Mouse (Mus musculus): ENCODE data around the gene Rfng. TPM values are rescaled to one million over a fixed set of nuclear protein-coding genes. Genes with fewer than 3 reads are reported as not detected.
"Not testable (repeated sequence)": the region's sequence is repeated elsewhere in the genome, so short reads cannot be mapped to it uniquely, and the experiment has no call there.

The Rfng gene
- polyA plus RNA-seq, 1 experiment from 2014 or later = 39.9 TPM

DNA sequence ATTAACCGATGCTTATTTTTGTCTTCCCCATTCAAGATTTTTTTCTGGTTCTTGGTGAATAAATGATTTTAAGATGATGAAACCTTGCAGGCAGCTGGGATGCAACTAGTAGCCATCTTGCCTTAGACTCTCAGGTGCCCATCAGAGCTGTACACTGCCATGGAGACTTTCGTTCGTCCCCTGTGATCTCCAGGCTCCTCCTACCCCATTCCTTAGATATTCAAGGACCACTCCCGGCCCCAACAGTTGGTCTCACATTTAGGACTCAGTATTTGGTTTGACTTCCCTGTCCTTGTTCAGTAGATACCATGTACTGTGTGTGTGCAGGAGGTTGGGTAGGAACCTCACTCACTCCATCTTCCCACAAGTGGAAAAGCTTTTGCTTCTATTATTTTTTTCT is 20.8 kb upstream of the Rfng start:
- Histone ChIP-seq H3K36me3 (peaks cover 51% of the 10 kb centered on the region), H3K27ac (no peak overlapping the region), H3K4me2 (no peak overlapping the region), H3K9me3 (replicated peaks) (no peaks in the 10 kb centered on the region), H3K9ac (no peak overlapping the region), H3K4me1 (peaks cover 9% of the 10 kb centered on the region), H3K4me3 (replicated peaks) (no peak overlapping the region), H3K27me3 (no peaks in the 10 kb centered on the region)
- ATAC-seq (replicated peaks; ENCODE audit: low FRiP score) = no peak
- 80% methylated on average over 4 of the region's 4 CpGs for WGBS

DNA sequence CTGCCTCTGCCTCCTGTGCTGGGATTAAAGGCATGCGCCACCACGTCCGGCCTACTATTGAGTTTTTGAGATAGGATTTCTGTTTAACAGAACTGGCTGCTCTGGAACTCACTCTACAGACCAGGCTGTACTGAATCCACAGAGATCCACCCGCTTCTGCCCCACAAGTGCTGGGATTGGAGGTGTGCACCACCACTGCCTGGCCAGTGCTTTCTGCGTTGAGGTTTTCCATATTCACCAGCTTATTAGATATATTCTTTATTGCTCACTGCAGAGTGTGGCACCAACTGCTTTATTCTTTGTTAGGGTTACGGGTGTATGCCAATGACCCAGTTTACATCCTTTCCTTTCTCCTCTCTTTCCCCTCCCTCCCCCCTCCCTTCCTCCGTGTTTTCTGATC is 20.3 kb upstream of the Rfng start:
- no peaks in the 10 kb centered on the region for H3K27me3 ChIP-seq
- peaks cover 46% of the 10 kb centered on the region for H3K36me3 ChIP-seq
- H3K9ac ChIP-seq = no peak overlapping the region
- H3K4me1 ChIP-seq = peaks cover 10% of the 10 kb centered on the region
- no peak overlapping the region for H3K27ac ChIP-seq
- 77% methylated on average over 7 of the region's 7 CpGs for WGBS
- no peak overlapping the region for H3K4me2 ChIP-seq
- ATAC-seq (replicated peaks; ENCODE audit: low FRiP score) = no peak
- no peaks in the 10 kb centered on the region for H3K9me3 ChIP-seq (replicated peaks)
- no peak overlapping the region for H3K4me3 ChIP-seq (replicated peaks)

DNA sequence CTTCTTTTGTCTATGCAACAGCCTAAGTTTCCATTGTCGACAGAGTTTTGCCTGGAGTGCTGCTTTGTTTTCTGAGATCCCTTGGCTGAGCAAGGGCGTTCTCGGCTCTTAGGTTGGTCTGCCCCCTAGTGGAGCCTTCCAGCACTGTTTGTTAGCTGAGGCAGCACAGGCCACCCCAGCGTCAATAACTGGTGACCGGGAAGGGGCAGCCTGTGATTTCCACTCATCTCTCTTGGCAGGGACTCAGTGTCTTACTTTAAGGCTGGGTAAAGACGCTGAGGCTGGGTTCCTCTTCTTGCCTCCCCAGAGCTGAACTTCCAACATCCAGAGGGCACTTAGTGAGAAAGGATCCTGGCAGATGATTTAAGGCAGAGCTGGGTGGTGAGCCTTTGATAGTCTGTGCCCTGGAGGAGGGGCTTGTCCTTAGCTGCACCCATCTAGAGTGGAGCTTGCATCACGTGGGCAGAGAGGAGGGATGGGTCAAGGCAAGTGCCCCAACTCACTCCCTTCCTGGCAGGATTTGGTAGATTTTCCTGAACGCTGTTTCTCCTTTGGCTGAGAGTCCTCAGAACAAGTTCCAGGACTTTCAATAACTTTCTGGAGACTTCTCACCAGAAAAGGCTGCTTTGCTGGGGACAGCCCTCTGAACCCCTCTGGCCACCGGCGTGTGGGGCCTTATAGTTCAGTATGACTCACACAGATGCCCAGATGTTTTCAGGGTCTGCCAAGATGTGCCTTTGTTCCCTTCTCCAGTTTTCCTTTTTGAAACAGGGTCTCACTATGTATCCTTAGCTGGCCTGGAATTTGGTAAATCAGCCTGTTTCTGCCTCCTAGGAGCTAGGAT is 16.3 kb upstream of the Rfng start:
- Histone ChIP-seq H3K27me3 (no peaks in the 10 kb centered on the region), H3K4me3 (replicated peaks) (no peak overlapping the region), H3K36me3 (peaks cover 6% of the 10 kb centered on the region), H3K27ac (peak overlapping the region; percentile 57; the same call in 1 of the 2 replicates), H3K4me1 (peaks cover 20% of the 10 kb centered on the region), H3K9me3 (replicated peaks) (no peaks in the 10 kb centered on the region), H3K9ac (peak overlapping the region; percentile 22; the same call in 1 of the 2 replicates), H3K4me2 (peak overlapping the region; percentile 43)
- peak; percentile 71 for ATAC-seq (replicated peaks; ENCODE audit: low FRiP score)
- 9% methylated on average over 10 of the region's 10 CpGs for WGBS

DNA sequence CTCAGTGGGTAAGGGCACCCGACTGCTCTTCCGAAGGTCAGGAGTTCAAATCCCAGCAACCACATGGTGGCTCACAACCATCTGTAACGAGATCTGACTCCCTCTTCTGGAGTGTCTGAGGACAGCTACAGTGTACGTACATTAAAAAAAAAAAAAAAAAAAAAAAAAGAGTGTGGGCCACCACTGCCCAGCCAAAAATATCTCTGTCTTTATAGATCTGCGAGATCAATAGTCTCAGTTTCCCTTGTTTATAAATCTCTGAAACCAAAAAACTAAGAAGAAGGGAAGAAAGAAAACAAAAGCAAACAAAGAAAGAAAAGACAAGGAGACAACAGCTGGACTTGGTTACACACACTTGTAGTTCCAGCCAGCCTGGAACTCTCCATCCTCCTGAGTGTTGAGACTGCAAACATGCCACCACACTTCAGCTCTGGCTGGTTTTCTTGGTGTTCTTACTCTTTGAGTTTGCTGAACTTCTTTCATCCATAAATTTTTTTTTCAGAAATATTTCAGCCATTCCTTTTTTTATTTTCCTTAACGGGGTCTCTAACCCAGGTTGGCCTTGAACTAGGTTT is 15.4 kb upstream of the Rfng start:
- Histone ChIP-seq H3K36me3 (peaks cover 5% of the 10 kb centered on the region), H3K27ac (no peak overlapping the region)
- 75% methylated on average over 6 of the region's 6 CpGs for WGBS

DNA sequence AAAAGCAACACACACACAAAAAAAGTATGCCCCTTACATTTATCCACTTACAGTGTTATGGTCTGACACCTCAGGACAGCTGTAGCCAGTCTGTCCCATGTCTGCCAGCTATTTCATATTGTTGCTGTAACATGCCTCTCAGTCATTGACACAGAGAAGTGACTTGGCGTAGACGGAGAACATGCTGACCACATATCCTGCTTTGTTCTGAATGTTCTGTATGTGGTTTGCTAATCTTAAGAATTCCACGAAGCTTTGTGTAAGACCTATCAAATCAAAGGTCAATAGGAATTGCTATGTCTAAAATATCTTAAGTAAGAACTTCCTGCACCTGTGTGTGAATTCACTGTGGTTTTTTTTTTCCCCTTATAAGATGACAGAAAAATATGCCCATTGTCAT is 14.2 kb upstream of the Rfng start:
- Histone ChIP-seq H3K9ac (no peak overlapping the region), H3K27ac (no peak overlapping the region), H3K36me3 (peaks cover 17% of the 10 kb centered on the region), H3K4me1 (peaks cover 31% of the 10 kb centered on the region), H3K4me2 (no peak overlapping the region), H3K4me3 (replicated peaks) (no peak overlapping the region), H3K27me3 (no peaks in the 10 kb centered on the region), H3K9me3 (replicated peaks) (no peaks in the 10 kb centered on the region)
- WGBS = 87% methylated on average over 3 of the region's 3 CpGs
- ATAC-seq (replicated peaks; ENCODE audit: low FRiP score) = no peak

More for the DNA sequence above, 15.4 kb upstream of the Rfng start:
- Histone ChIP-seq H3K9me3 (replicated peaks) (no peaks in the 10 kb centered on the region), H3K4me1 (peaks cover 29% of the 10 kb centered on the region), H3K4me2 (no peak overlapping the region), H3K9ac (no peak overlapping the region), H3K27me3 (no peaks in the 10 kb centered on the region), H3K4me3 (replicated peaks) (no peak overlapping the region)
- no peak for ATAC-seq (replicated peaks; ENCODE audit: low FRiP score)

DNA sequence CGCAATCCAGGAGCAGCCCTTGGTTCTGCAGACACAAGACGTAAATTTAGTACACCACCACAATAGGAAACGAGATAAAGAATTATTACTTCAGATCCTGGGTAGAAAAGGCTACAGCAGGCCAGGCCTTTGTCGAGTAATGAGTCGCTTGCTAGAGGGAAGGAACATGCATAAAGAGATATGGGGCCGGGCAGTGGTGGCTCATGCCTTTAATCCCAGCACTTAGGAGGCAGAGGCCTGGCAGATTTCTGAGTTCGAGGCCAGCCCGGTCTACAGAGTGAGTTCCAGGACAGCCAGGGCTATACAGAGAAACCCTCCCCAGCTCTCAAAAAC is 12.6 kb upstream of the Rfng start:
- no peaks in the 10 kb centered on the region for H3K27me3 ChIP-seq
- peaks cover 33% of the 10 kb centered on the region for H3K4me1 ChIP-seq
- peak overlapping the region; percentile 84 for H3K27ac ChIP-seq
- ATAC-seq (replicated peaks; ENCODE audit: low FRiP score) = no peak; the same call in 1 of the 2 replicates
- peak overlapping the region; percentile 95; the same call in 1 of the 2 replicates for H3K9ac ChIP-seq
- H3K9me3 ChIP-seq (replicated peaks) = no peaks in the 10 kb centered on the region
- WGBS = 26% methylated on average over 8 of the region's 8 CpGs
- H3K4me3 ChIP-seq (replicated peaks) = peak overlapping the region; percentile 99
- H3K4me2 ChIP-seq = peak overlapping the region; percentile 93
- peaks cover 34% of the 10 kb centered on the region for H3K36me3 ChIP-seq

DNA sequence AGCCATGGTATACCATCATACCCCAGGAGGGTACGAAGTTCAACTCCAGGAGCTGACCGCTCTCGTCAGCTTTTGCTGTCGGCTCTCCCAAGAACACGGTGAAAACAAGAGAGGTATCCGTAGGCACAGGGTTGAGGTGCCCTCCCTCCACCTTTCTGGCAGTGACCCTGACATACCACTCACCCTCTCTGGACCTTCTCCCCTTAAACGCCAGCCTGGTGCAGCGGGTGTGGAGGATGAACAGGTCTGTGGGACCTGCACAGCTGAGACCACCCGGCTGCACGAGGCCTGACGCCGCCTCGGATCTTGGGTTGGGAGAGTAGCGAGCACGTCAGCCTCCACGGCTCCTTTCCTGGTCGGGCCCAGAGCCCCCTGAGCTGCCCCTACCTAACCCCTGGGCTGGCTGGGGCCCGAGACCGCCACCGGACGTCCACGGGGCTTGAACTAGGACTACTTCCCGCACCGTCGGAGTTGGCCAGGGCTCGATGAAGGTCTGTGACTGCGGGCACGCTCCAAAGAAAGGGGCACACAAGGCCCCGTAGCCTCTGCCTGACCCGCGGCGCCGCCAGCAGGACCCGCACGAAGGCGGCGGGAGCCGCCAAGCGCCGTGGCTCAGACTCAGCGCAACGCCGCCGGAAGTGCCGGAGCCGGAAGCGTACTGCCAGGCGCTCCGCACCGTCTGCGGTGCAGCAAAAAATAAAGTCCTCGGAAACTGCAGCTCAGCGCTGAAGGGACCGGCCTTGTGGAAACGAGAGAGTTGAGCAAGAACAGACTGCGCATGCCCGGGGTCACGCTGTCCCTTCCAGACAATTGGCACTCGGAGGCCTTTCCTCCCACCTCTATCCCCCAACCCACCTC is 12.0 kb upstream of the Rfng start, which contains the start of gene Dus1l:
TSS of gene Dus1l (minus strand) at position 648 of the 858 bp plus-strand sequence.
- 2% methylated on average over 59 of the region's 59 CpGs for WGBS
- H3K27ac ChIP-seq = peak within 1 kb of the TSS; percentile 84
- no peaks in the 10 kb centered on the region for H3K27me3 ChIP-seq
- peak within 1 kb of the TSS; percentile 99 for H3K4me3 ChIP-seq (replicated peaks)
- peak within 1 kb of the TSS; percentile 93 for H3K4me2 ChIP-seq
- peaks cover 38% of the 10 kb centered on the region for H3K4me1 ChIP-seq
- H3K36me3 ChIP-seq = peaks cover 40% of the 10 kb centered on the region
- no peaks in the 10 kb centered on the region for H3K9me3 ChIP-seq (replicated peaks)
- peak within 1 kb of the TSS; percentile 95 for H3K9ac ChIP-seq
- ATAC-seq (replicated peaks; ENCODE audit: low FRiP score) = peak; percentile 81

DNA sequence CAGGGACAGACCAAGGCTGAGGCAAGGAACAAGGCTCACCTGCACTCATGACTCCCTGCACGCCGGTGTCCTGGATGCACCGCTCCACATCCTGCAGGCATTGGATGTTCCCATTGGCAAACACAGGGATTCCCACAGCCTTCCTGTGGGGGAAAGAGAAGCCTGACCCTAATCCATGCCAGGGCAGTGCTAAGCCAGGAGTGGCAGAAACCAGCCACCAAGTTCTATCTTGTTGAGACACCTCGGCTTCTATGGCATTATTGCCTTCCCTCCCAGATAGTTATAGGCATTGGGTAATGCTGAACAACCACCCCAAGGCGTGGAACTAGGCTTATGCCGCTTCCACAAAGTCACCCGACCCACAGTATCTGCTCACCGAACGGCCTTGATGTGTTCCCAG is 8.6 kb upstream of the Rfng start:
- Histone ChIP-seq H3K4me3 (replicated peaks) (no peak overlapping the region), H3K27me3 (no peaks in the 10 kb centered on the region), H3K9ac (no peak overlapping the region), H3K9me3 (replicated peaks) (no peaks in the 10 kb centered on the region), H3K4me2 (no peak overlapping the region), H3K4me1 (peaks cover 28% of the 10 kb centered on the region), H3K36me3 (peaks cover 70% of the 10 kb centered on the region), H3K27ac (no peak overlapping the region)
- WGBS = 96% methylated on average over 9 of the region's 9 CpGs
- no peak for ATAC-seq (replicated peaks; ENCODE audit: low FRiP score)

DNA sequence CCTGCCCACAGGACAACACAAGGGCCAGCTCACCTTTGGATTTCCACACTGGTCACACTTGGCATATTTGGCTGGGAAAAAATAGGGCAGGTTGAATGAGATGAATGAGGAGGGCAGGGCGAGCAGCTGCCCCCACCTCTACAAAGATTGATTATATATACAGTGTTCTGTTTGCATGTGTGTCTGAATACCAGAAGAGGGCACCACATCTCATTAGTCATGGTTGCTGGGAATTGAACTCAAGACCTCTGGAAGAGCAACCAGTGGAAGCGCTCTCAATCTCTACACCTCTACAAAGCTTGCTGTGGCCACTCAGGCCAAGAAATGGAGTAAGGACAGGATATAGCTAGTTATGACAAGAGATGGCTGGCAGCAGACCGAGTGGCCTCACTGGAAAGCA is 5.8 kb upstream of the Rfng start:
- H3K36me3 ChIP-seq = peaks cover 89% of the 10 kb centered on the region
- no peak overlapping the region for H3K27ac ChIP-seq
- no peaks in the 10 kb centered on the region for H3K27me3 ChIP-seq
- no peak overlapping the region for H3K4me3 ChIP-seq (replicated peaks)
- H3K9ac ChIP-seq = no peak overlapping the region
- no peak for ATAC-seq (replicated peaks; ENCODE audit: low FRiP score)
- peaks cover 27% of the 10 kb centered on the region for H3K4me1 ChIP-seq
- H3K4me2 ChIP-seq = no peak overlapping the region
- no peaks in the 10 kb centered on the region for H3K9me3 ChIP-seq (replicated peaks)
- 94% methylated on average over 3 of the region's 3 CpGs for WGBS

DNA sequence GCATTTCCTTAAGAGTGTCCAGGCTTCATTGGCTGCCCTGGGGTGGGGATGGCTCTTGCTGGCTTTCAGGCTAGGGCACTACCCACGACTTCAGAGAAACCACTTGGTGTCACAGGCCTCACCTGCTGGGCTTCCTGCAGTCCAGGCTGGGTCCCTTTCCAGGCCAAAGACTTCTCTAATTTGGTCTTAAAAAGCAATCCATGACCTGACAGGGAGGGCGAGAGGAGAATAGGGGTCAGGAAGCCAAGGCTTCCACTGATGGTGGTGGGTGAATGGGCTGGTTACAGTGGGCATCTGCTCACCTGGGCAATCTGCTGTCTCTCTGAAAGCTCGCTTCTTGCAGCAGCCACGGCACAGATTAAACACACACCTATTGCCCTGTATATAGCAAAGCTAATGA is 5.3 kb upstream of the Rfng start:
- no peak overlapping the region for H3K4me3 ChIP-seq (replicated peaks)
- H3K4me1 ChIP-seq = peaks cover 23% of the 10 kb centered on the region
- H3K9ac ChIP-seq = no peak overlapping the region
- H3K27me3 ChIP-seq = no peaks in the 10 kb centered on the region
- no peak overlapping the region for H3K27ac ChIP-seq
- no peak overlapping the region for H3K4me2 ChIP-seq
- 85% methylated on average over 4 of the region's 4 CpGs for WGBS
- H3K36me3 ChIP-seq = peaks cover 84% of the 10 kb centered on the region
- H3K9me3 ChIP-seq (replicated peaks) = no peaks in the 10 kb centered on the region
- ATAC-seq (replicated peaks; ENCODE audit: low FRiP score) = no peak

DNA sequence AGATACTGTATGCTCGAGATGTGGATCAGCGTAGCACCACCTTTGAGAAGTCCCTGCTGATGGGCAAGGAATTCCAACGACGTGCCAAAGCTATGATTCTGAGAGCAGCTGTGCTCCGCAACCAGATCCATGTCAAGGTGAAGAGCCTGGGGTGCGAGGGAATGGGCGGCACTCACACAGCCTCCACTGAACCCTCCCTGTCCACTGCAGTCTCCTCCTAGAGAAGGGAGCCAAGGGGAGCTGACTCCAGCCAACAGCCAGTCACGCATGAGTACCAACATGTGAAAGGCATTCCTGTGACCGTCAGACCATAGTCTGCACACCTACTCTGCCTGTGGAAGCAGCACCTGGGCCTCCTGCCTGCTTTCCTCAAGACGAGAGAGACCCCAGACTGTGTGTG is 4.5 kb upstream of the Rfng start:
- 64% methylated on average over 10 of the region's 10 CpGs for WGBS
- not testable (repeated sequence) for H3K27ac ChIP-seq

DNA sequence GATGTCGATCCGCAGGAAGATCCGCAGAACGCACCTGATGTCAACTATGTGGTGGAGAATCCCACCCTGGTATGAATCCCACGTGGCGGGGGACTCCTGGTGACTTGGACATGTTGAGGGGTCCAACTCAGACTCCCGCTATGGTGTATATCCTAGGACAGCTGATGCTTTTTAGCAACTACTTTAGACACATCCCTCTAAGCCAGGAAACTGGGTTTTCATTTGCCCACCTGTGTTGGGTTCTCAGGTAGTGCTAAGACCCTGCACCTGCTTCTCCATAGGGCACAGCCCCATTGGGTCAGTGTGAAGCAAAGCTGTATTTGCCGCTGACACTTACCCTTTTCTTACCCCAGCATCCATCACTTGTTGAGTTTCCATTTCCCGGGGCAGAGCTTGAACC is 1.1 kb upstream of the Rfng start:
- Histone ChIP-seq H3K4me3 (replicated peaks) (peak overlapping the region; percentile 97), H3K27me3 (0 out of 2 replicates have a peak, but pooled peaks cover 6% of the 10 kb centered on the region), H3K4me2 (peak overlapping the region; percentile 94), H3K4me1 (peaks cover 25% of the 10 kb centered on the region), H3K9me3 (replicated peaks) (no peaks in the 10 kb centered on the region), H3K27ac (peak overlapping the region; percentile 84), H3K36me3 (peaks cover 54% of the 10 kb centered on the region), H3K9ac (peak overlapping the region; percentile 87)
- ATAC-seq (replicated peaks; ENCODE audit: low FRiP score) = no peak
- 35% methylated on average over 9 of the region's 9 CpGs for WGBS

More for the DNA sequence above, 4.5 kb upstream of the Rfng start:
- H3K4me3 ChIP-seq (replicated peaks); H3K27me3 ChIP-seq; H3K4me2 ChIP-seq; H3K9ac ChIP-seq; H3K9me3 ChIP-seq (replicated peaks); ATAC-seq (replicated peaks; ENCODE audit: low FRiP score): not testable (repeated sequence)
- Histone ChIP-seq H3K36me3 (peaks cover 75% of the 10 kb centered on the region), H3K4me1 (peaks cover 24% of the 10 kb centered on the region)

Data from kidney, embryonic 15.5 days (tissue).